Mouse (Mus musculus): ENCODE data around the gene Nrxn3.

DNA sequence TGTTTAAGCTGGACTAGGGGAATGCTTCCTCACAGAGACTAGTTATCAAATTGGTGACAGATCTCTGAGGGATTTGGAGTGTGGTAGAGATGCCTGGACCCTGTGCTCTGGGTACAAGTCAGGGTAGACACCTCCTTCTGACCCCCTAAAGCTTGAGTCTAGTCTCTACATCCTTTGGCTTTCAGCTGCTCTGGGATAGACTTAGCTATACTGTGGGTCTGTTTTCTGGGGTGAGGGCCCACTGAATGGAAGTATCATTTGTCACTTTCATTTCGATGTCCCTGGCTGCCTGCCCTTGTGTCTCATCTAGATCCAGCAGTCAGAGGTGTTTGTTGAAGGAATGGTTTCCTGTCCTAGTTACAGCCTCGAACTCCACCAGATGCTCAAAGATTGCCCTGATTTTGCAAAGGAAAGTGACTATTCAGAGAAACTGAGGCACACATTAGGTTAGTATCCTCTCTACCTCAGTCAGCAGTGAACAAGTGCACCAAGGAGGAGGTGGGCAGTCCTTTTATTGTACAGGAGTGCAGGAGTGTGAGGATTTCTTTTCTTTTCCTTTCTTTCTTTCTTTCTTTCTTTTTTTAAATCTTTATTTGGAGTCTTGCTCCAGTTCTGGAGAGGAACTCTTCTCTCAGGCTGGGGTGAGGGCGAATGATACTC, 515 bp upstream of the Nrxn3 start:
- TF ChIP-seq CTCF (IDR thresholded peaks at IDR 0.05; ENCODE audit: borderline replicate concordance, insufficient read depth, low read length) (no peak), POLR2A (IDR thresholded peaks at IDR 0.05; ENCODE audit: low read depth, low read length) (no peak)
